Mouse (Mus musculus) urinary bladder, postnatal 0 days (tissue): ENCODE results near the gene Ssrp1. TPM values are rescaled to one million over a fixed set of nuclear protein-coding genes. Genes with fewer than 3 reads are reported as not detected.

Experiments used
- polyA plus RNA-seq: library from polyadenylated mRNA; unstranded; fragments of >200 nt; fragmentation: Nextera tagmentation; extraction: Ambion mirVana; gene quantifications from 2 replicates; pipeline ENCODE4 v1.2.1, GENCODE M21; 2015

Gene Ssrp1
- polyA plus RNA-seq = 87.3 and 97.7 TPM in 2 replicates

DNA sequence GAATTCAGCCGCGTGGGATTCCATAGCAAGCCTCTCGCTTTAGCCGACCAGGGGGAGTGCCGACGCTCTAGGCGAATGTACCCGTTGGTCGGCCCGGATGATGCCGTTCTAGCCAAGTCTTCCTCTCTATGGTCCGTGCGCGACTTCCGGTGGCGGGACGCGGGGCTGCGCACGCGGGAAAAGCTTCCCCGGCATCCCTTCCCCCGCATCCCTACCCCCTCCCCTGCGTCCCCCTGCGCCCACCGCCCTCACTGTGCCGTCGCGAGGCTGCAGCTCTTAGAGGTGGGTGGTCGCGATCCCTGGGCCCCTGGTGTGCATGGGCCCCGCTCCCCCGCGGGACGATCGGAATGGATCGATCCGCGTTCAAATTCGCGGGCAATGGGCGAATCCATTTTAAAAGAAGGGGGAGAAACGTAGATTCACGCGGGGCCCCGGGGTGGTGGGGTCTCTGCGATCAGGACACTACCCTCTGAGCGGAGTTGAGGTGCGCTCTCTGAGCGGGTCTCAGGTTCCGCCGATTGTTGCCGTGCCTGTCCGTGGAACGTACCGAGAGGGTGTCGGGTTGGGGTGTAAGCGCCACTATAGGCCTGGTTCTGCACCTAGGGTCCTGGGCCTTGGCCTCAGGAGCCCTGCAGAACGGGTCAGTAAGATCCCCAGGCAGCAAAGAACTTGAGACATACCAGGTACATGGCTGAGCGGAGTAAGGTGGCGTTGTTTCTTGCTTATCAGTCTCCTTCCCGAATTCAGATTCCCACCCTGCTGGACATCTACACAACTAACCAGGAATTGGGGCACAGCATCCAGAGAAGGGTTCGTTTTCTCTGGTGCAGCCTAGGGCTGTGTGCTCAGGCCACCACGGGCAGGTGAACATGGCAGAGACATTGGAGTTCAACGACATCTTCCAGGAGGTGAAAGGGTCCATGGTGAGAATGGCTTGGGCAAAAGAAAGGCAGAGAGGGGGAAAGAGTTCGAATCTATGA lies at the start of gene Ssrp1, which contains the start of gene P2rx3:
Gene Ssrp1, plus strand, starts transcription at position 188 of the 980 bp plus-strand sequence.
Gene P2rx3, minus strand, starts transcription at position 416 of the 980 bp plus-strand sequence.

DNA sequence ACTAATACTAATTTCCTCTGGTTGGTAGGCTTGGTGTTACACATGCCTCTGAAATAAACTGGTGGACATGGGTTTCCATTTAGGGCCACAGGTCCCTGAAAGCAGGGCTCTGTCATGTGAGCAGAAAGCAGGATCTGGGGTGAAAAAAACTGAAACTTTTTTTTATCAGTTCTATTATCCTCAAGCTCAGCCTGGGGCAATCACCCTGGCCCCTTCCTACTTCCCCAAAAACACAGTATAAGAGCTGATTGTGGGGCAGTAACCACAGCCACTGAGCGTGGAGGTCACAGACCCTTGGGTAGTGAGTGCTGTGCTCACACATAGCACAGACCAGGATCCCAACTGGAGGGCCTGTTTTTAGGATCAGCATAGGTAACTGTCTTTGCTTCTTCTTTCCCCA lies 49.1 kb upstream of the Ssrp1 start, which contains the start of gene Prg3:
Gene Prg3, plus strand, starts transcription at position 286 of the 400 bp plus-strand sequence.

DNA sequence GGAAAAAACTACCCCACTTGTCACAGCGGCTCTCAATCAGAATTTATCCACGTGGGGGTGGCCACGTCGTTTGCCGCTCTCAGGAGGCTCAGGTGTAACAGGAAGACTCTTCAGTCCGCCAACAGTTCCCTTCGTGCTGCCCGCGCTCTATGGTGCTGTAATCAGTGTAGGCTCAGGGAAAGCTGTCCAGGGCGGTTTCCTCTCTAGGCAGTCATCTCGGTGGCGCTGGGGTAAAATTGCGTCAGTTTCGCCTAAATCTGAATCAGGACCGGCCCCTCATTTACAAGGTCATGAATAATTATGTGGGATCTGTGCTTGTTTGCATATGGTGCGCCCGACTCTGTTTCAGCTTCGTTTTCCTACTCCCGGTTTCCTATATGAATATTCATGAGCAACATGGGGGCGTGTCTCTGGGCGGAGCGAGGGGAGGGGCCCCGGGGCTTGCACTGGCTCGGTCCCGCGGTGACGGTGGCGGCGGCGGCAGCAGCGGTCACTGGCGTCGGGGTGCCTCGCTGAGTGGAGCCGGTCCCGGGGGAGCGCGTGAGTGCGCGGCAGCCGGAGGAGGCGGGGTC lies 10.6 kb downstream of the Ssrp1 start, which contains the start of gene Tnks1bp1:
Gene Tnks1bp1, plus strand, starts transcription at position 427 of the 572 bp plus-strand sequence.

Other genes starting within 250 kb of the Ssrp1 start
- gene Ube2l6, start 238.4 kb upstream of the Ssrp1 start, polyA plus RNA-seq = 53.1 and 85.5 TPM in 2 replicates
- 0.07 TPM in 1 of 2 replicates, not detected in the other for gene Smtnl1, start 214.6 kb upstream of the Ssrp1 start, polyA plus RNA-seq
- 29.6 and 39.4 TPM in 2 replicates for gene Timm10, start 210.2 kb upstream of the Ssrp1 start, polyA plus RNA-seq
- gene Slc43a1, start 198.4 kb upstream of the Ssrp1 start, polyA plus RNA-seq = 8.9 and 9.0 TPM in 2 replicates
- gene Rtn4rl2, start 150.5 kb upstream of the Ssrp1 start, polyA plus RNA-seq = 0.96 and 1.2 TPM in 2 replicates
- gene Slc43a3, start 100.7 kb upstream of the Ssrp1 start, polyA plus RNA-seq = 32.2 and 39.3 TPM in 2 replicates
- not detected in 2 replicates for gene Prg2, start 56.8 kb upstream of the Ssrp1 start, polyA plus RNA-seq
- gene Prg3, start 49.0 kb upstream of the Ssrp1 start, polyA plus RNA-seq = not detected in 2 replicates
- gene P2rx3, start 228 bp downstream of the Ssrp1 start, polyA plus RNA-seq = 0.10 and 0.25 TPM in 2 replicates
- gene Tnks1bp1, start 10.8 kb downstream of the Ssrp1 start, polyA plus RNA-seq = 33.8 and 45.0 TPM in 2 replicates
- 10.4 and 12.2 TPM in 2 replicates for gene Aplnr, start 99.0 kb downstream of the Ssrp1 start, polyA plus RNA-seq
- 0.92 and 1.1 TPM in 2 replicates for gene Lrrc55, start 160.0 kb downstream of the Ssrp1 start, polyA plus RNA-seq